Mouse (Mus musculus) lung, embryonic 15.5 days (tissue): ENCODE measurements around the gene Dlg1. TPM values are rescaled to one million over a fixed set of nuclear protein-coding genes. Genes with fewer than 3 reads are reported as not detected.
"Not testable (repeated sequence)": the region's sequence is repeated elsewhere in the genome, so short reads cannot be mapped to it uniquely, and the experiment has no call there.

ENCODE experiments used
- ATAC-seq: fragments of 200-750 bp; cut with Nextera tagmentation; 2 replicates; pipeline ENCODE4 v1.8.0; 2017; ENCODE audit warnings: moderate number of reproducible peaks, borderline replicate concordance; ENCODE audit not compliant: low FRiP score, low TSS enrichment; ENCODE audit errors: extremely low read depth
- H3K27ac ChIP-seq: fragments of 300-500 bp; sonication (generic); 2 replicates; pipeline ENCODE4 v1.5.1; 2015; ENCODE audit warnings: moderate library complexity, mild to moderate bottlenecking, inconsistent platforms
- H3K27me3 ChIP-seq: fragments of 300-500 bp; sonication (generic); 2 replicates; pipeline ENCODE4 v1.6.1; 2015; ENCODE audit warnings: inconsistent platforms
- H3K36me3 ChIP-seq: fragments of 300-500 bp; sonication (generic); 2 replicates; pipeline ENCODE4 v1.6.1; 2015; ENCODE audit warnings: inconsistent platforms
- H3K4me1 ChIP-seq: fragments of 300-500 bp; sonication (generic); 2 replicates; pipeline ENCODE4 v1.6.1; 2015; ENCODE audit warnings: inconsistent platforms
- H3K4me2 ChIP-seq: fragments of 300-500 bp; sonication (generic); 2 replicates; pipeline ENCODE4 v1.6.1; 2015; ENCODE audit warnings: inconsistent platforms, mild to moderate bottlenecking, moderate library complexity
- H3K4me3 ChIP-seq: fragments of 300-500 bp; sonication (generic); 2 replicates; pipeline ENCODE4 v1.5.1; 2015; ENCODE audit warnings: mild to moderate bottlenecking, inconsistent platforms
- H3K9ac ChIP-seq: fragments of 300-500 bp; sonication (generic); 2 replicates; pipeline ENCODE4 v1.6.1; 2015; ENCODE audit warnings: inconsistent platforms
- H3K9me3 ChIP-seq: fragments of 300-500 bp; sonication (generic); 2 replicates; pipeline ENCODE4 v1.6.1; 2016; ENCODE audit warnings: inconsistent platforms
- WGBS: fragments of 180-500 bp; shearing (Covaris S2); methylation state at CpG from one replicate; pipeline ENCODE4 v1.1.7; 2015; 5-methylcytosine and 5-hydroxymethylcytosine counted together
- polyA plus RNA-seq: library from polyadenylated mRNA; unstranded; fragments of >200 nt; fragmentation: Nextera tagmentation; extraction: Ambion mirVana; gene quantifications from 2 replicates; pipeline ENCODE4 v1.2.1, GENCODE M21; 2015

The Dlg1 gene
- polyA plus RNA-seq, 1 experiment from 2014 or later: 23.0 TPM

DNA sequence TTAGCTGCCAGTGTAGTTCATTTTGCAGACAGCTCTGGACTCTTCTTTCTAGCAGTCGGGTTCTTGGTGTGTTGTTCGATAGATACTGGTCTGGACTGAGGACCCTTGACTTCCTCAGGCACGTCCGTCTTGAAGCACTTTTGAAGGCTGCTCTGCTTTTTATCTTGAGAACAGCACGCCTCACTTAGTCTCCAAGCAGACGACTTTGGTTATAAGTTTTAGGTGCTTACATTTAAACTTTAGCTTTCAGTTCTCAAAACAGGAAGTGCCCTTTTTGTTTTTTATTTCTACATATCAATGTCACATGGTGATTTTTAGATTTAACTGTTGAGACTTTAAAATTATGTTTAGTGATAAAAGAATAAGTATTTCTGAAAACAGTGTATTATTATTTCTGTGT is 33.1 kb downstream of the Dlg1 start:
- Histone ChIP-seq H3K9me3 (no peaks in the 10 kb centered on the region), H3K4me2 (no peak overlapping the region), H3K27ac (no peak overlapping the region), H3K36me3 (no peaks in the 10 kb centered on the region), H3K27me3 (no peaks in the 10 kb centered on the region), H3K9ac (no peak overlapping the region), H3K4me3 (no peak overlapping the region), H3K4me1 (peaks cover 15% of the 10 kb centered on the region)
- 22% methylated on average over 6 of the region's 6 CpGs for WGBS
- ATAC-seq: no peak

DNA sequence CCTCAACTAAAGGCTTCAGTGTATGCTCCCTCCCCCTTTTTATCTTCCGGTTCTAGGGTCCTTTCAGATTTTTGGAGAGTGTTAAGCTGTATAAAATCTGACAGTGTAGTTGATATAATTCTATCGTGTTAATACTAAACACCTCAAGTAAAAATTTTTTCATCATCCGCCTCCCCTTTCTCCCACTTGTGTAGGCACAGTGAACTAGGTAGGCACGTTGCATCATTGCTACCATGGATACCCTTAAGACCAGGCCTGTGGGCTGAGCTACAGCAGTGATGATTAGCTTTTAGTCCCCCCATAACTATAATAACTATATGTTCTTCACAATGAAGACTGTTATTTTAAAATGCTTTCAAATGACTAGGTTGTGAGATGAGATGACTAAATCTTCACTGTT is 34.1 kb downstream of the Dlg1 start:
- WGBS: 71% methylated on average over 4 of the region's 4 CpGs
- Histone ChIP-seq H3K4me1 (peaks cover 15% of the 10 kb centered on the region), H3K9me3 (no peaks in the 10 kb centered on the region), H3K27me3 (no peaks in the 10 kb centered on the region), H3K4me2 (no peak overlapping the region), H3K4me3 (no peak overlapping the region), H3K27ac (no peak overlapping the region), H3K36me3 (no peaks in the 10 kb centered on the region), H3K9ac (no peak overlapping the region)
- no peak for ATAC-seq

DNA sequence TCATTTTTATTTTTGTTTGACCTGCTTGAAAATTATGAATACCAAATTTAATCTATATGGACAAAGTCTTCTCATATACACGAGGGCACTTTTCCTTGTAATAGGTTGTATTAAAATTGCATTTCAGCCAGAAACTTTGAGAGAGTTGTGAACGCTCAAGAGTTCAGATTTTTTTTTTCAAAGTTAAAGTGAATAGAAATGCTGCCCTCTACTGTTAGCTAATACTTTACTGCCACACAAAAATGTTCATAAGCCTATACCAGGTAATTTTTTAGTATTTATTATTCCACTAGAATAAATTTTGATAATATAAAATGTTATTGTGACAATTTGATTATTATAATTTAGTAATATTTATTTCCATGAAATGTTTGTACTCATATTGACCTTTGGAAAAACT is 42.0 kb downstream of the Dlg1 start:
- no peaks in the 10 kb centered on the region for H3K27me3 ChIP-seq
- H3K9me3 ChIP-seq: no peaks in the 10 kb centered on the region
- no peak for ATAC-seq
- H3K36me3 ChIP-seq: no peaks in the 10 kb centered on the region
- H3K4me2 ChIP-seq: no peak overlapping the region
- H3K4me3 ChIP-seq: no peak overlapping the region
- H3K9ac ChIP-seq: no peak overlapping the region
- 10% methylated on average over 2 of the region's 2 CpGs for WGBS
- no peak overlapping the region for H3K27ac ChIP-seq
- H3K4me1 ChIP-seq: no peaks in the 10 kb centered on the region

DNA sequence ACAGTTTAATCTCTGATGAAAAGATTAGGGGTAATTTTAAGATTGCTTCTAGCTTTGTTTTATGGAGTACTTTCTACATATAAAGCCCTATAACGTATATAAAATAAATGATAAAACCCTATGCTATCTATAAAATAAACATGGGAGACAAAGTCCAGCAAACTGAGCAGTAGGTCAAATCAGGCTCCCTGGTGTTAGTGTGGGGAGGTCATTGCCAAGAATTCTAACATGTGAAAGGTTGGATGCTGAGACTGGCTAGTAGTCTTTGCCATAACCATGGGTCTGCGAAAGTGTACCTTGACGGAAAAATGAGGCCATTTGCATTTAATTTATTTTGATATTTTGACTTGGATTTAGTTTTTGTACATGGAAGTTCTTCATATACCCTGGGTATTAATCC is 42.7 kb downstream of the Dlg1 start:
- H3K27ac ChIP-seq: no peak overlapping the region
- ATAC-seq: no peak
- no peak overlapping the region for H3K9ac ChIP-seq
- H3K4me1 ChIP-seq: no peaks in the 10 kb centered on the region
- WGBS: 91% methylated on average over 3 of the region's 3 CpGs
- H3K36me3 ChIP-seq: no peaks in the 10 kb centered on the region
- H3K27me3 ChIP-seq: no peaks in the 10 kb centered on the region
- no peaks in the 10 kb centered on the region for H3K9me3 ChIP-seq
- H3K4me2 ChIP-seq: no peak overlapping the region
- H3K4me3 ChIP-seq: no peak overlapping the region

DNA sequence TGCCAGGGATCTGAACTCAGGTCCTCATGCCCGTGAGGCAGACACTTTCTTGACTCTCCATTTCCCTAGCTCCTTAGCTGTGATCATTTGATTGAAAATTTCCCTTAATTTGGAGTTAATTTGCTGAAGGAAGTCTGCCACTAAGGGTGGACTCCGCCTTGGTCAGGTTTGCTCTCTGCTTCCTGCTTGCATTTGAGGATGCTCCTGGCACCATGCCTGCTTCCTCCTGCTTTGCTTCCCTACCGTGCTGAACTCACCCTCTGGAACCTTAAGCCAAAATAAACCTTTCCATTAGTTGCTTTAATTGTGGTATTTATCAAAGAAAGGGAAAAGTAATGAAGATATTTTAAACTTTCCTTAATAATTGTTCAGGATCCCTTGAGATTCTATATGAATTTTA is 44.1 kb downstream of the Dlg1 start:
- Histone ChIP-seq H3K36me3 (no peaks in the 10 kb centered on the region), H3K9me3 (no peaks in the 10 kb centered on the region), H3K4me1 (peaks cover 9% of the 10 kb centered on the region; the same call in 1 of the 2 replicates), H3K4me3 (no peak overlapping the region), H3K27ac (no peak overlapping the region), H3K9ac (no peak overlapping the region), H3K4me2 (no peak overlapping the region), H3K27me3 (no peaks in the 10 kb centered on the region)
- no peak for ATAC-seq
- 63% methylated on average over 3 of the region's 3 CpGs for WGBS

DNA sequence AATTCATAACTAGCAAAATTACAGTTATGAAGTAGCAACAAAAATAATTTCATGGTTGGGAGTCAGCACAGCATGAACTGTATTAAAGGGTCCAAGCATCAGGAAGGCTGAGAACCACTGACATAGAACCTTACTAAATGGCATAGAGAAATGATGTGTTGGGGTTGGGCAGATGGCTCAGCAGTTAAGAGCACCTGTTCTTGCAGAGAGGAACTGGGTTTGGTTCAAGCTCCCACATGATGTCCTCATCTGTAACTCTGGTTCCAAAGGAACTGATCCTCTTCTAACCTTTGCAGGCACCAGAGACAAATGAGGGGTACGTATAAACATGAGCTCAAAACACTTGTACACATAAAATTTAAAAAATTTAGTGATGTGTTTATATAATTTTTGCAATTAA is 59.7 kb downstream of the Dlg1 start:
- WGBS: 83% methylated on average over 1 of the region's 1 CpGs
- Histone ChIP-seq H3K4me2 (no peak overlapping the region), H3K36me3 (no peaks in the 10 kb centered on the region), H3K4me1 (no peaks in the 10 kb centered on the region), H3K4me3 (no peak overlapping the region), H3K9me3 (no peaks in the 10 kb centered on the region), H3K27ac (no peak overlapping the region), H3K9ac (no peak overlapping the region), H3K27me3 (no peaks in the 10 kb centered on the region)
- no peak for ATAC-seq

DNA sequence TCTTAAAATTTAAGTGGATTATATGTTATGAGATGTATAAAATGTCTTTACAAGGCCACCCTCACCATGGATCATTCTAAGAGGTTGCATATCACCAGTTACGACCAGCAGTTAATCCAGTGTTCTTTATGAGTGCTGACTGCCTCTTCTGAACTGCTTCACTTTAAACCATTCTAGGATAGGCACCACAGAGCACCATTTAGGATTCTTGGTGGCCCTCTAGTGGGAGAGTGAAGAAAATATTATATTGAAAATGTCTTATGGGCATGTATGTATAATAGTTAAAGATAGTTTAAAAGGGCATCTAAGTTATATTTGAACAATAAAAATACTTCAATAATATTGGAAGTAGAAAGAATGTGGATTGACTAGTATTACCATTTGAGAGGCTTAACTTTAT is 60.9 kb downstream of the Dlg1 start:
- 0 out of 2 replicates have a peak, but pooled peaks have one; percentile 46 for ATAC-seq
- H3K9me3 ChIP-seq: no peaks in the 10 kb centered on the region

DNA sequence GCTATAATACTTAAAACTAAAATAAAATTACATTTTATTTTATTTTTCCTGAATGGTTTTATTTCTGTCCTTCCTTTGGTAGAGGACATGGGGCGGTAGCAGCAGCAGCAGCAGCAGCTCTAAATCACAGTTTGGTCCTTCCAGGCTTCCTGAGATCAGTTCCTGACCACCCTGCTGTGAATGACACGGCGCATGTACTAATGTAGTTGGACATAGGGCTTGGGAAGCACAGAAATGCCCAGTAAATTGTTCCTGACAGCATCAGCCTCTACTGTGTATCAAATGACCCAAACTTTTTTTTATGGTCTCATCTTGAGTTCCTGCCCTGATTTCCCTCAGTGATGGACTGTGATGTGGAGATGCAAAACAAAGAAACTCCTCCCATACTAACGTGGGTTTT is 61.6 kb downstream of the Dlg1 start:
- ATAC-seq: no peak
- Histone ChIP-seq H3K9ac (no peak overlapping the region), H3K27me3 (no peaks in the 10 kb centered on the region), H3K4me2 (no peak overlapping the region), H3K36me3 (no peaks in the 10 kb centered on the region), H3K4me3 (no peak overlapping the region), H3K9me3 (no peaks in the 10 kb centered on the region), H3K4me1 (no peaks in the 10 kb centered on the region), H3K27ac (no peak overlapping the region)
- WGBS: 86% methylated on average over 4 of the region's 4 CpGs

More for the DNA sequence above, 60.9 kb downstream of the Dlg1 start:
- Histone ChIP-seq H3K36me3 (no peaks in the 10 kb centered on the region), H3K27me3 (no peaks in the 10 kb centered on the region), H3K9ac (no peak overlapping the region), H3K4me1 (no peaks in the 10 kb centered on the region), H3K4me3 (no peak overlapping the region), H3K4me2 (no peak overlapping the region), H3K27ac (no peak overlapping the region)
- WGBS: 12% methylated on average over 1 of the region's 1 CpGs

DNA sequence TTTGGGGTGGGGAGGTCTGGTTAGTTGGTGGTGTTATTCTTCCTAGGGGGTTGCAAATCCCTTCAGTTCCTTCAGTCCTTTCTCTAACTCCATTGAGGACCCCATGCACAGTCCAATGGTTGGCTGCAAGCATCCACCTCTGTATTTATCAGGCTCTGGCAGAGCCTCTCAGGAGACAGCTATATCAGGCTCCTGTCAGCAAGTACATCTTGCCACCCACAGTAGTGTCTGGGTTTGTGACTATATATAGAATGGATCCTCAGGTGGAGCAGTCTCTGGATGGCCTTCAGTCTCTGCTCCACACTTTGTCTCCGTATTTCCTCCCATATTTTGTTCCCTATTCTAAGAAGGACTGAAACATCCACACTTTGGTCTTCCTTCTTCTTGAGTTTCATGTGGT is 67.7 kb downstream of the Dlg1 start:
- not testable (repeated sequence) for H3K27ac ChIP-seq

DNA sequence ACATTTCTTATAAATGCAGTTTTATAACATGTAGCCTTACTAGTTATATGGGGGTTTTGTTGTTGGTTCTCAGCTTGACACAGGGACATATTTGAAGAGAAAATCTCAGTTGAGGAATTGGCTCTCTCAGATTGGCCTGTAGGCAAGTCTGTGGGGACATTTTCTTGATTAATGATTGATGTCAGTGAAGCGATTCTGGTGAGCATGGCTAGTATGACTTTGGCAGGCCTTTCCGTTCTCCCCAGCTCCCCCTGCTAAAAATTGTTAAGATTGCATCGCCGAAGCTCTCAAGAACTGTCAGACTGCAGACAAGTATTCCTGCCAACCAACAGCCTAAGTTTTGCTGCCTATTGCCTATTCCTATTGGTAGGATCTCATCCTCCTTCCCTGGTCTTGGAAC is 73.8 kb downstream of the Dlg1 start:
- H3K4me1 ChIP-seq: peaks cover 11% of the 10 kb centered on the region; the same call in 1 of the 2 replicates
- no peak overlapping the region for H3K4me2 ChIP-seq
- no peaks in the 10 kb centered on the region for H3K27me3 ChIP-seq
- no peak overlapping the region for H3K4me3 ChIP-seq
- H3K9ac ChIP-seq: no peak overlapping the region
- WGBS: 59% methylated on average over 4 of the region's 4 CpGs
- no peak overlapping the region for H3K27ac ChIP-seq
- ATAC-seq: no peak
- H3K9me3 ChIP-seq: no peaks in the 10 kb centered on the region
- H3K36me3 ChIP-seq: 0 out of 2 replicates have a peak, but pooled peaks cover 3% of the 10 kb centered on the region

More for the DNA sequence above, 67.7 kb downstream of the Dlg1 start:
- H3K9me3 ChIP-seq, H3K4me2 ChIP-seq, H3K9ac ChIP-seq, H3K4me3 ChIP-seq, H3K4me1 ChIP-seq, ATAC-seq, H3K36me3 ChIP-seq, H3K27me3 ChIP-seq: not testable (repeated sequence)
- 97% methylated on average over 1 of the region's 1 CpGs for WGBS

DNA sequence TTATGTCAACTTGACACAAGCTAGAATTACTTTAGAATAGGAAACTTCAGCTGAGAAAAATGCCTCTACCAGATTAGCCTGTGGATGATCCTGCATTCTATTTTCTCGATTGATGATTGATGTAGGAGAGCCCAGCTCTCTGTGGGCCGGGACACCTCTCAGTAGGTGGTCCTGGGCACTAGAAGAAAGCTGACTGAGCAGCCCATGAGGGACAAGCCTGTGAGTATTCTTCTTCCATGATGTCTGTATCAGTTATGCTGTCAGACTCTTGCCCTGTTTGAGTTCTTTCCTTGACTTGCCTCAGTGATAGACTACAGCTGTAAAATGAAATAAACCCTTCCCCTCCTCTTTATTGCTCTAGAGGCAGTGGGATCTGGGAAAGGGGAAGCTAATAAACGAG is 74.5 kb downstream of the Dlg1 start:
- no peaks in the 10 kb centered on the region for H3K27me3 ChIP-seq
- 43% methylated on average over 3 of the region's 3 CpGs for WGBS
- peaks cover 11% of the 10 kb centered on the region; the same call in 1 of the 2 replicates for H3K4me1 ChIP-seq
- H3K36me3 ChIP-seq: 0 out of 2 replicates have a peak, but pooled peaks cover 3% of the 10 kb centered on the region
- H3K9me3 ChIP-seq: no peaks in the 10 kb centered on the region
- no peak overlapping the region for H3K9ac ChIP-seq
- no peak overlapping the region for H3K4me2 ChIP-seq
- no peak overlapping the region for H3K4me3 ChIP-seq
- ATAC-seq: no peak
- no peak overlapping the region for H3K27ac ChIP-seq

DNA sequence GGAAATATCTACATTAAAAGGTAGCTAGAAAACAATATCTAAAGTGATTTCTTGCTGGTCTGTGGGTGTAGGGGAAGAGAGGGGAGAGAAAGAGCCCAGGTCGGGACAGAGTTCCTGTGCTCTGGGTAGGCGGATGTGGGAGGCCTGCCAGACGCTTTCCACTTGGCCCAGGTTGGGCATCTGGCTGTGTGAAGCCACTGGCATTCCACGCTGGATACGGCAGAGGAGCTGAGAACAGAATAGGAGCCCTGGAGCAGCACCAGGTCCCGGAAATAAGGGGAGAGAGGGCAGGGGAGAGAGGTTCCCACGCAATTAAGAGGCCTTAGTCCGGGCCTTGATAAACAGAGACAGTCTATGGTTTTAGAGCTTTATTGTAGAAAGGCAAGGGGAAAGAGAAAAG is 77.0 kb downstream of the Dlg1 start:
- H3K4me1 ChIP-seq: peaks cover 11% of the 10 kb centered on the region; the same call in 1 of the 2 replicates
- peak overlapping the region; percentile 29 for H3K27ac ChIP-seq
- no peaks in the 10 kb centered on the region for H3K9me3 ChIP-seq
- H3K9ac ChIP-seq: no peak overlapping the region
- H3K27me3 ChIP-seq: no peaks in the 10 kb centered on the region
- 60% methylated on average over 8 of the region's 8 CpGs for WGBS
- H3K4me3 ChIP-seq: no peak overlapping the region
- ATAC-seq: no peak
- peaks cover 10% of the 10 kb centered on the region; the same call in 1 of the 2 replicates for H3K36me3 ChIP-seq
- H3K4me2 ChIP-seq: no peak overlapping the region

DNA sequence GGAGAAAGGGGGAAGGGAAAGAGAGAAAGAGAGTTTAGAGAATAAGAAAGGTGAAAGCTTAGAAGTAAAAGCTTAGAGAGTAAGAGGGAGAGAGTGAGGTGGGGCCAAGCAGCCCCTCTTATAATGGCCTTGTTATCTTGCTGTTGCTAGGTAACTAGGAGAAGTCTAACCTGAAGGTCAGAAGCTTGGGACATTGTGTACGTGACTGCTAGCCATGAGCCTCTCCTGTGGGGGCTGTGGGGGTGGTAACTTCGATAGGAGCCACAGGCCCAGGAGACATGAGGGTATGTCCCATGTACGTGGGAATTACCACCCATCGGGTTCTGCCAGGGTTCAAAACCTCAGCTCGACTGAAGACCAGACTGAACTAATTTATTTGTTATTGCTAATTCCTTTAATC is 77.5 kb downstream of the Dlg1 start:
- Histone ChIP-seq H3K4me1 (peaks cover 11% of the 10 kb centered on the region; the same call in 1 of the 2 replicates), H3K9ac (no peak overlapping the region), H3K4me3 (no peak overlapping the region), H3K4me2 (no peak overlapping the region), H3K9me3 (no peaks in the 10 kb centered on the region), H3K27ac (peak overlapping the region; percentile 29), H3K36me3 (peaks cover 10% of the 10 kb centered on the region; the same call in 1 of the 2 replicates), H3K27me3 (no peaks in the 10 kb centered on the region)
- 65% methylated on average over 5 of the region's 5 CpGs for WGBS
- ATAC-seq: no peak
